Mouse (Mus musculus) ES-E14 (cell line): ENCODE results near the gene Nudt7.

Experiments used
- CHD2 ChIP-seq: IDR thresholded peaks from 2 replicates; pipeline ENCODE4 v1.6.1; 2014; ENCODE audit warnings: mild to moderate bottlenecking, low read depth, low read length, inconsistent platforms
- HCFC1 ChIP-seq: IDR thresholded peaks from 2 replicates; pipeline ENCODE4 v1.6.1; 2012; ENCODE audit warnings: low read length, inconsistent platforms, borderline replicate concordance; ENCODE audit not compliant: insufficient read depth
- MAFK ChIP-seq: IDR thresholded peaks from 2 replicates; pipeline ENCODE4 v1.6.1; 2014; ENCODE audit warnings: mild to moderate bottlenecking, low read depth, low read length, inconsistent platforms; ENCODE audit not compliant: insufficient read depth
- ZNF384 ChIP-seq: IDR thresholded peaks from 2 replicates; pipeline ENCODE4 v1.6.1; 2012; ENCODE audit warnings: low read depth, low read length, inconsistent platforms

- TF ChIP-seq CHD2 (no peak), ZNF384 (no peak), HCFC1 (no peak), MAFK (no peak)
These were observed 42.6 kb upstream of the Nudt7 start for GRCm38 (mm10) chr8:114090736-114091135.
